Mouse (Mus musculus) retina, postnatal 7 days (tissue): ENCODE measurements around the gene Zfp512b.

Experiments used
- DNase-seq: peaks from one replicate; pipeline ENCODE4 v3.0.0-alpha.2; 2012; ENCODE audit warnings: low read depth, low spot score

Gene Zfp512b

DNA sequence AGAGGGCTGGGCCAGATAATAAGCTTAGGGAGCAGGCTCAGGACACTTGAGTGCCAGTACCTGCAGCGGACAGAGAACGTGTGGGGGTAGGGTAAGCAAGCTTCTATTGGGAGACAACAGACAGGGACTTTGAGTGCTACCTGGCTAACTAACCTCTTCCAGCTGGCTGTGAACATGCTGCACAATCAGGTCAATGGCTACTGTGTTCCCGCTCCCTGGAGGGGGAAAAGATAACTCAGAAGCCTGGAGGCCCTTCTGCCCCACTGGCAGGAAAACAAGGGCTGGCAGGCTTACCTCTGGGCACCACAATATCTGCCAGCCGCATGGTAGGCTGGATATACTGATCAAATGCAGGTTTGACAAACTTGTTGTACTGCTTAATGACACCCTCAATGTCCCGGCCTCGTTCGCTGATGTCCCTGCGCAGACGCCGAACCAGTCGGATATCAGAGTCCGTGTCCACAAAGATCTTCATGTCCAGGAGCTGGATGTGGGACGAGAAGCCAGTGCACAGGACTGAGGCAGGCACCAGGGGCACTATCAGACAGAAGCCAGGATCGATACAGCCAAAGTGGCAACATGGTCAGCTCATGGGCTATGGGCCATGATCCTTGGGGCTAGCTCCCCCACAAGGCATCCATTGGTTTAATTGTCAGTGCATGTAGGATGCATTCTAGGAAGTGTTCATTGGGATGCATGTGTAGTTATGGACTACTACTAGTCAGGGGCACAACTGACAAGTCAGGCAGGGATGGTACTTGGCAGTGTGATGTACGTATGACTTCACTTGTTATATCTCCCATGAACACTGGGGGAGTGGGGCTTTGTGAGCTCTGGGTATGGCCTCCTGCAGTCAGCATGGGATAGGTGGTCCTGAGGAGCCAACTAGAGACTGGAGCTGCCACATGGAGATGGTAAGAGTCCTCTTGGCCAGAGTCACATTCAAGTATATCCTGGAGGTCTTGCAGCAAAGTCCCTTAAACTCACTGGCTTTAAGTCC lies 19.4 kb downstream of the Zfp512b start:
- DNase-seq: no peak

DNA sequence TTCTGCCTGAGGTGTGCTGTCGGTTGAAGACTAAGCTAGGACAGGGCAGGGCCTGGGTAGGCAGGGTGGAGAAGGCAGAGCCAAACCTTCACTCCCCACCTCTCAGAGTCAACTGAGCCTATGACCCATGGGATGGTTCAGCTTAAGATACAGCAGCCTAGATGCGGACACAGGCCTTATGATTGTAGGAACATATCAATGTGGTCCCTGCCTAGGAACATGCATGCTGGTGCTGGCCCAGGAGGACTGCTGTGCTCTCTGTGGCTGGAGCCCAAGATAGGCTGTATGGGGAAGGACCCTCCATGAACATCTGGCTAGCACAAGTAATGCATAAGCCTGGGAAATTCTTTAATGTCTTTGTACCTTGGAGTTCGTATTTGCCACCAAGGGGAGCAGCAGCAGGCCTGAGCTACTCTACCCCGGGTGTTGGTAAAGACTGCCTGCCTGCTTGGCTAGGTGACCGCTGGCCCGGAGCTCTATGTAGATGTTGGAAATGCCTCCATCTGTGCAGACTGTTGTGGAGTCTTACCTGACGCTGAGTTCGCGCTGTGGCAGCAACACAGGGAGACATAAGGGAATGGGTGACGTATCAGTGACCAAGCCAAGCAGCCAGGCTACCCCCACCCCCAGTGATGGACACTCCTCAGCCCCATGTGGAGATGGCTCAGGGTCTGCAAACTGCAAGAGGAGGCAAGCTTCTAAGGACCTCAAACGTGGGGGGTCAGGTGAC lies 20.5 kb downstream of the Zfp512b start:
- no peak for DNase-seq

DNA sequence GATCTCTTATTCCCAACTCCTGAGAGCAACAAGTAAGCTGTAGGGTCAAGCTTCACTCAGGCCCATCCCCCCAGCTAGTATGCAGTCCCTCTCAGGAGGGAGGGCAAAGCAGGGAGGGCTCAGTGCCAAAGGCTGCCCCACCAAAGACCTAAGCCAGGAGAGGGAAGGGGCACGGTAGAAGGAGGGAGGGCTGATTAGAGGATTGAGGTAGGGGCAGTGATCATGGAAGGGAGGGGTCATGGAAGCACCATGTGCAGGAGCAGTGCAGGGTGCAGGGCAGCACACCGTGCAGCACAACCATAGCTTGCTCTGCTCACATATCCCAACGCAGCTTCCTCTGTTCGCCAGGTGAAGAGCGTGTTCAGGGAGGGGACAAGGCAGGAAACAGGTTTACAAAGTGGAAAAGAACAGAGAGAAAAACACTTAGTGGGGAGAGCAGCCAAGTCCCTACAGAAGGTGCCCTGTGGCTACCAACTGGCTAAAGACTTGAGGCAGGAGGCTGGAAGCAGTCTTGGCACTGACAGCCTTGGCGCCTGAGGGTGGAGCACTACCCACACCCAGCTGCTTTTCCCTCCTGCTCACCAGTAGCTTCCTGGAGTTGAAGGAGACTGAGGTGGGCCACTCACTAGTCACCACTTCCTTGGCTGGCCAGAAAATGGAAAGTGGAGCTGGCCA lies 21.5 kb downstream of the Zfp512b start:
- no peak for DNase-seq

DNA sequence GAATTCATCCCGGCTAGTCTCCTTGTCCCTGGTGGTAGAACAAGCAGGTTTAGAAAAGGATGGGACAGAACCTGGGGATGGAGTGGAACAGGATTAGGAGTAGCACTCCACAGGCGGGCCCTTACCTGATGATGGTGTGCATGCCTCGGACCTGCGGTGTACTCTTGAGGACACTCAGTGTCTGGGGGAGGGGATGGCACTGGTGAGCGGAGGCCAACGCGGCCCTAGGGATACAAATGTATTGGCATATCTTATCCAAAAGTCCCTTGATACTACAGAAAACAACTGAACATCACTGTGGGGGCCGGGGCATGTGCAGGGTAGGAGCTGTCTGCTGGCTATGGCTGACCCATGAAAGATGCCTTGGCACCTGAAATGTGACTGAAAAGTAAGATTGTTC lies 22.2 kb downstream of the Zfp512b start:
- no peak for DNase-seq

DNA sequence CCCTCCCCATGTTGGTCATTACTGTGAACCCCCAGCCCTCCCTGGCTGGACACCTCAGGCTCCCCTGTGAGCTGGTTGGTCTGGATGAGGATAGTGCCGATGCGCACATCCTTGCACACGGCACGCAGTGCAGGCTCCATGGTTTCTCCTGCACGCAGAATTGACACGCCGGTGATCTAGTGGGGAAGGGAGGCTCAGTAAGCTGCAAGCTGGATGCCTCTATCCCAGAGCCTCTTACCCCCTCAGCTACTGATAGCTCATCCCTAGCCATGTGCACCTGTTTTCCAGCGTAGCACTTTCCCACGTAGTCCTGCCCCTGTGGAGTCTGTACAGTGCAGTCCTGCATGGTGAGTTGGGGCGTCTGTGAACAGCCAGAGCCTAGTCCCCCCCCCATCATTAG lies 22.7 kb downstream of the Zfp512b start:
- no peak for DNase-seq

DNA sequence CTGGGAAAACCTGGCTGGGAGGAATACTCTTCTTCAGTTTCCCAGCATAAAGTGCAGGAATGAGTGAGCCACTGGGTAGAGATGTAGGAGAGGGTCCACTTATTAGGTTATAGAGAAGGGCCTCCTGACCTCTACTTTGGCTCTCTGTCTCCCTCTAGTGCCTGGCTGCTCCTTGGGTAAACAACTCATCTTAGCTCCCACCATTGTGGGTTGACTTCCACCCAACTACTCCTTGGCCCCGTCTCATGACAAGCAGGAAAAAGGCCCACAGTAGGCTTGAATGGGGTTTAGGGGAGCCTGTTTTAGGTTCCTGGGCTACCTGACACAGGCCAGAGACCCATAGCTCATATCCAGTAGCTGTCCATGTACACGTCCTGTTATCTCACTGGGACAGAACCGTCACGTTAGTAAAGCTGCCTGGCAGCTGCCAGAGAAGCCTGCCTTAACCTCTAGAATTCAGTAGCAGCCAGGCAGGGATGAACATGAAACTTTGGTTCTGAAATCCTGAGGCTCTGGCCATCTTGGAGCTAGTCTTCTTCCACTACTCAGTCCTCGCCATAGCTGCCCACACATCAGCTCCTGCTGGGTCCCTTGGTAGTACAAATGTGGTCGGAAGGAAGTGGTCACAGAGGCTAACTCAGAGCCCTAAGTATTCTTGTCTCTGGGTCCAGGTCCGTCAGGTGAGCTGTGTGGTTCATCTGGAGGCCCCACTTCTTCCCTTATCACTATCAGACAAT lies 24.2 kb downstream of the Zfp512b start:
- no peak for DNase-seq

DNA sequence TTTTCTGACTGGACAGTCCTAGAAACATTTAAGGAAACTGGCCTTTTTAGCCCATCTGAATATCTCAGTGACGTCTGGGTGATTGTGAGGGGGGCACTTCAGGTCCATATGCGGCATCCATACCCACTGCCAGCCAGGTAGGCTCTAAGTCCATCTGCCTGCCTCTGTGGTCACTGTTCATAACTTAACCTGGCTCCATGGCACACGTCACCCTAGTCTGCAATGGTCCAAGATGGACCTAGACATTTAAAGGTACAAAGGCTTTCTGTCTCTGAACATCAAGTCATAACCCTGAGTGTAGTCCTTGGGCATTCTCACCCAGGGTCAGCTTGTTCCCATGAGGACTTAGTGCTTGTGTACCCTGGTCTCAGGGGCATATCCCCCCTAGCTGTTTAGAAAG lies 25.3 kb downstream of the Zfp512b start:
- DNase-seq: no peak

DNA sequence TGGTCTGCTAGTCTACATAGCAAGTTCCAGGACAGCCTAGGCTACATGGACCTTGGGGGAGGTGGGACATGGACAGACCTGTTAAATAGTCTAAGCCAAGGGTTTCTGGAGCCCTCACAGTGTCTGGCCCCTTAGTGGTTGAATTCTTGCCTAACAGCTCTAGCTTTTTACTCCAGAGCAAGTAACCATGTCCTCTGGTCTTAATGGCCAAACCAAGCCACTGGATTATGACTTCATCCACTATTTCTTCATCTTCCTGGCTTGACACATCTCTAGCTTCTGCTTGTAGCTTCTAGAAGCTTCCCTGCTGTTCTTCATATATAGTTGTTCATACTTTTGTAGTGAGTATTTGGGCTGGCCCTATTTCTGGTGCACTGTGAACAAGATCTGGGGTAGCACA lies 38.8 kb downstream of the Zfp512b start:
- DNase-seq: no peak

DNA sequence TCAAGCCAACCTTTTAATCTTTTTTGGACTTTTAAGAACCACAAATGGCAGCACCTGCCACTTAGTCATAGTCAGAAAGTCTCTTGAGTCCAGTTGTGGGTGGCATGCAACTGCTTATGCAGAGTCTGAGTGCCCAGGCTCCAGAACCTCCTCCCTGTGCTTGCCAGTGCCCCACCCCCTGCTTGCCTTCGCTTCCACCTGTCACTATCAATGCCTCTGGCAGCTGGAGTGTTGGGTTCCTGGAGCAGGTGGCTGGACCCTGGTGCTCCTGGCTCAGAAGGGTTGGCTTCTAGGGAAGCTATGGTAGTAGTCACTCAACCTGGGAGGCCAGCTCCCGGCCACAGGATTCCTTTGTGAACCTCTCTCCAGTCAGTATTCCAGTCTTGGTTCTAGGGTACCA lies 42.4 kb downstream of the Zfp512b start:
- DNase-seq: no peak

DNA sequence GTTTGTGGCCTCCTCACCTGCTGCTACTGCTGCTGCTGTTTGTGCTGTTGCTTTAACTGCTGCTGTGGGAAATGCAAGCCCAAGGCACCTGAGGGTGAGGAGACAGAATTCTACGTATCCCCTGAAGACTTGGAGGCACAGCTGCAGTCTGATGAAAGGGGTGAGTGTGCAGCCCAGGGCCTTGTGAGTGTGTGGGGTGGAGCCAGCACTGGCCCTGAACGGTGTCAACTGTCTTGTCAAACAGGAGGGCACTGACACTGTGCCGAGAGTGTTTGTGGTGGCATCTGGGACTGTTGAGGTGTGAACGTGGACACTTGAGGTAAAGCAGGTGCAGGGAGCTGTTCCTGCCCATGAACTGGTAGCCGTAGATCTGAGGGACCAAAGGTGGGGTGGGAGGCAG lies 43.9 kb downstream of the Zfp512b start:
- DNase-seq: no peak

DNA sequence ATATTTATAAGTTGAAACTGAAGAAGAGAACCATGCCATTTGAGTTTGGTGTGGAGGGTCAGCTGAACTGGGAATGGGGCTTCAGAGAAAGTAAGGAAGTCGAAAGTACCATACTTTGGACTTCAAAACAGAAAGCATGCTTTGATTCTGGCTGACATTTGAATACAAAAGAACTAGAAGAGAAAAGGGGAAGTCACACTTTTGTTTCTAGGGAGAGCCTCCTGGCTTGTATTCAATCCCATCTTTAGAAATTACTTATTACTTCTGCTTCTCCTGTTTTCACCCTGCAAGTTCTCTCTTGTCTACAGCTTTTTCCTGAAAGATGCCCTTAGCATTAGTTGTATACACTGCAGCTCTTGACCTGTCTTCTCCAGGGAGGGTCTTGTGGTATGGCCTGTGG lies 44.4 kb downstream of the Zfp512b start:
- no peak for DNase-seq

DNA sequence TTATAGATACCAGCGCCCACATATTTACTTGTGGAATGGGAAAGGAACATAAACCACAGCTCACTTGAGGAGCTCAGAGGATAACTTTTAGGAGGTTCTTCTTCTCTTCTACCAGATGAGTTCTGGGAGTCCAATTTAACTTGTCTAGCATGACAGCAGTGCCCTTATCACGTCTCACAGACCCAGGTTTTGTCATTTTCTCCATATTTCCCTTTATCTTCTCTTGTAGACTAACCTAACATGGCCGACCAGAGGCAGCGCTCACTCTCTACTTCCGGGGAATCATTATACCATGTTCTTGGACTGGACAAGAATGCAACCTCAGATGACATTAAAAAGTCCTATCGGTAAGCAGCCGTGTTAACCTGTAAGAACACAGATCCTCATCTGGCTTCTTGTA lies 46.5 kb downstream of the Zfp512b start:
- DNase-seq: no peak

DNA sequence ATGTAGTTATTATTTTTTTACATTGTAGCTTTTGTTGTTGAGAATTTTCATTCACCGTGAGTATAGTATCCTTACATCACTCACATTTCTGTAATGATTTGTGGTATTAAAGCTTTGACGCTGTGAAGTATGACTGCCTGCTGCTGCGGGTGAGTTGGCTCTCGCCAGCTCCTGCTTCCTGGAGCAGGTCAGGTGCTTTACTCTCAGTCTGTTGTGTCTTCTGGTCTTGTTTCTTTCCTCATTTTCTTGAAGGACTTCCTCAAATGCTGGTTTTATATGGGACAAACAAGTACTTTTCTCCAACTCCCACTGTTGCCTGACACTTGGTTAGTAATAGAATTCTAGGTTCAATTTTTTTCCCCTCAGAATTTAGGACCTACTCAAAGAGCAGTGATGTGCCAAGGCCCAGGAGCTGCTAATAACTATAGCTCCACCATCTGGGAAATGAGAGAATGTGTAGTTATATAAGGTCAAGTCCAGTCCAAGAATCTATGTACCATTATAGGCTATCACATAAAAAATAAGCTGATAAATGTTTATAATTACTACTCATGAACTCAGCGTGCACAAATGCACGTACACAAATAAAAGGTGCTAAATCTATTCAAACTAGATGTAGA lies 50.7 kb downstream of the Zfp512b start:
- DNase-seq: no peak

DNA sequence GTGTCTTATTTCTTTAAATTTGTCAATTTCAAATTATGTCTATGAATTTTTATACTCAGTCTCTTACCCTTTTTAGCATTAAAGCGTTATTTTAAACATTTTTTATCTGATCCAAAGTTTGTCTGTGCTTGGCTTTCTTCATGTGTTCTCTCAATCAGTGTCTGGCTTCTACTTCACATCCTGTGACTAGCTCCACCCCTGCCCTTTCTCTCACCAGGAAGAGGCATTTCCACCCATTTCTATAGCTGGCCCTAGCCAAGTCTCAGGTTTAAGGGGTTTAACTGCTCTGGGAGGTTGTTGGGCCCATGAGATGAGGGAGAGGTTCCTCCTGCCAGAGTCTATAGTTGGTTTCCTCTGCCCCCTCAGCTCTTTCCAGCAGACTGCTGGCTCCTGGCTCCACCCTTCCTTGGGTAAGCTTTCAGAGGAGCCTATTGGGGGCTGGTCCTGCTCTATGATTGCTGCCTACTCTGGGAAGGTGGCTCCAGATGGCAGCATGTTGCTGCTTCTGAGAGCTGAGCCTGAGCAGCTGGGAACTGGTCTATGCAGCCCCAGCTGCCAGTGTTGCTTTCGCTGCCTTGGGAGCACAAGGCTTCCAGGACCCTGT lies 55.1 kb downstream of the Zfp512b start:
- DNase-seq: peak; percentile 49

DNA sequence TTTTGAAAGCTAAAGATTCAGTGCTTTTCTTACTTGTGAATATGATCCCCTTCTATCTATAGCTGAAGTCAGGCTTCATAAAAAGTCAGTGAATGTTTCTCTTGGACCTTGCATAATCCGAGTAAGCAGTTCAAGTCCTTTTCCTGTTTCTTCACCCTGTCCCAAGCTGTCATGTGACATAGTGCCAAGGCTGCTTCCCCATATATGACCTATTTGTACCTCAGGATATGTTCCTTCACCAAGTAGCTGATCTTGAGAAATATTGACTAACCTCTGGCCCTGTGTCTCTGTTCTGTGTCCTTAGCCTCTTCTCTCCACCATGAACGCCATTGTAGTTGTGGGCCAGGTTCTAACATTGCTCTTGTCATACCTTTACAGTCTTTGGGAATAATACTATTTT lies 56.2 kb downstream of the Zfp512b start:
- DNase-seq: no peak

DNA sequence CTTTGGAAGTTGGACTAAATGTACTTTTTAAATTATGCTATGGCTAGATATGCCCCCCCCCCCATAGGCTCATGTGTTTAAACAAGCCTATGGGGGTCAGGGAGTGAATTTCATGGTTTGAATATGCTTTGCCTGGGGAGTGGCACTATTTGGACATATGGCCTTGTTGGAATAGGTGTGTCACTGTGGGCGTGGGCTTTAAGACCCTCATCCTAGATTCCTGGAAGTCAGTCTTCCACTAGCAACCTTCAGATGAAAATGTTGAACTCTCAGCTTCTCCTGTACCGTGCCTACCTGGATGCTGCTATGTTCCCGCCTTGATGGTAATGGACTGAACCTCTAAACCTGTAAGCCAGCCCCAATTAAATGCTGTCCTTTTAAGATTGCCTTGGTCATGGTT lies 60.0 kb downstream of the Zfp512b start:
- DNase-seq: no peak
